Mouse (Mus musculus): ENCODE results near the gene Prom1. TPM values are rescaled to one million over a fixed set of nuclear protein-coding genes. Genes with fewer than 3 reads are reported as not detected.

Prom1 gene
- polyA plus RNA-seq, 1 experiment = 3.5 TPM

- H3K4me3 ChIP-seq (ENCODE audit: insufficient read depth, low read length) = no peak overlapping the region
- TF ChIP-seq CTCF (IDR thresholded peaks at IDR 0.05; ENCODE audit: borderline replicate concordance, insufficient read depth, low read length) (no peak), POLR2A (IDR thresholded peaks at IDR 0.05; ENCODE audit: low read depth, low read length) (no peak)
- no peaks in the 10 kb centered on the region for H3K4me1 ChIP-seq (ENCODE audit: control insufficient read depth, insufficient read depth, low read length)
- H3K27ac ChIP-seq (ENCODE audit: insufficient read depth, low read length) = no peak overlapping the region
Measured at GRCm38 (mm10) chr5:44108125-44108524, 6.3 kb upstream of the Prom1 start.

- Histone ChIP-seq H3K4me3 (ENCODE audit: insufficient read depth, low read length) (no peak overlapping the region), H3K4me1 (ENCODE audit: control insufficient read depth, insufficient read depth, low read length) (no peaks in the 10 kb centered on the region), H3K27ac (ENCODE audit: insufficient read depth, low read length) (no peak overlapping the region)
- no peak for TF ChIP-seq POLR2A (IDR thresholded peaks at IDR 0.05; ENCODE audit: low read depth, low read length)
- TF ChIP-seq CTCF (IDR thresholded peaks at IDR 0.05; ENCODE audit: borderline replicate concordance, insufficient read depth, low read length) = no peak
Measured at GRCm38 (mm10) chr5:44105192-44105591, 3.4 kb upstream of the Prom1 start.

GRCm38 (mm10) chr5:44104686-44105085 is 2.9 kb upstream of the Prom1 start:
- H3K4me3 ChIP-seq (ENCODE audit: insufficient read depth, low read length) = no peak overlapping the region
- TF ChIP-seq POLR2A (IDR thresholded peaks at IDR 0.05; ENCODE audit: low read depth, low read length) (no peak), CTCF (IDR thresholded peaks at IDR 0.05; ENCODE audit: borderline replicate concordance, insufficient read depth, low read length) (no peak)
- H3K27ac ChIP-seq (ENCODE audit: insufficient read depth, low read length) = no peak overlapping the region
- H3K4me1 ChIP-seq (ENCODE audit: control insufficient read depth, insufficient read depth, low read length) = no peaks in the 10 kb centered on the region

- Histone ChIP-seq H3K4me3 (ENCODE audit: insufficient read depth, low read length) (no peak overlapping the region), H3K4me1 (ENCODE audit: control insufficient read depth, insufficient read depth, low read length) (no peaks in the 10 kb centered on the region), H3K27ac (ENCODE audit: insufficient read depth, low read length) (no peak overlapping the region)
- TF ChIP-seq POLR2A (IDR thresholded peaks at IDR 0.05; ENCODE audit: low read depth, low read length) (no peak), CTCF (IDR thresholded peaks at IDR 0.05; ENCODE audit: borderline replicate concordance, insufficient read depth, low read length) (no peak)
Measured at GRCm38 (mm10) chr5:44104120-44104519, 2.3 kb upstream of the Prom1 start.

- no peak overlapping the region for H3K27ac ChIP-seq (ENCODE audit: insufficient read depth, low read length)
- TF ChIP-seq CTCF (IDR thresholded peaks at IDR 0.05; ENCODE audit: borderline replicate concordance, insufficient read depth, low read length) (no peak), POLR2A (IDR thresholded peaks at IDR 0.05; ENCODE audit: low read depth, low read length) (no peak)
- no peak overlapping the region for H3K4me3 ChIP-seq (ENCODE audit: insufficient read depth, low read length)
- no peaks in the 10 kb centered on the region for H3K4me1 ChIP-seq (ENCODE audit: control insufficient read depth, insufficient read depth, low read length)
Measured at GRCm38 (mm10) chr5:44103121-44103520, 1.3 kb upstream of the Prom1 start.

GRCm38 (mm10) chr5:44100544-44101230 is 1.1 kb downstream of the Prom1 start:
- Histone ChIP-seq H3K27ac (ENCODE audit: insufficient read depth, low read length) (no peak overlapping the region), H3K4me1 (ENCODE audit: control insufficient read depth, insufficient read depth, low read length) (no peaks in the 10 kb centered on the region), H3K4me3 (ENCODE audit: insufficient read depth, low read length) (peak overlapping the region; percentile 49)
- no peak for TF ChIP-seq CTCF (IDR thresholded peaks at IDR 0.05; ENCODE audit: borderline replicate concordance, insufficient read depth, low read length)
- TF ChIP-seq POLR2A (IDR thresholded peaks at IDR 0.05; ENCODE audit: low read depth, low read length) = no peak

GRCm38 (mm10) chr5:44100187-44100543 is 1.7 kb downstream of the Prom1 start:
- Histone ChIP-seq H3K4me3 (ENCODE audit: insufficient read depth, low read length) (peak overlapping the region; percentile 49), H3K4me1 (ENCODE audit: control insufficient read depth, insufficient read depth, low read length) (no peaks in the 10 kb centered on the region)
- no peak for TF ChIP-seq CTCF (IDR thresholded peaks at IDR 0.05; ENCODE audit: borderline replicate concordance, insufficient read depth, low read length)

GRCm38 (mm10) chr5:44096996-44097395 is 4.8 kb downstream of the Prom1 start:
- Histone ChIP-seq H3K4me1 (ENCODE audit: control insufficient read depth, insufficient read depth, low read length) (no peaks in the 10 kb centered on the region), H3K4me3 (ENCODE audit: insufficient read depth, low read length) (no peak overlapping the region), H3K27ac (ENCODE audit: insufficient read depth, low read length) (no peak overlapping the region)
- no peak for TF ChIP-seq CTCF (IDR thresholded peaks at IDR 0.05; ENCODE audit: borderline replicate concordance, insufficient read depth, low read length)
- TF ChIP-seq POLR2A (IDR thresholded peaks at IDR 0.05; ENCODE audit: low read depth, low read length) = no peak

More at GRCm38 (mm10) chr5:44100187-44100543, 1.7 kb downstream of the Prom1 start:
- no peak overlapping the region for H3K27ac ChIP-seq (ENCODE audit: insufficient read depth, low read length)

GRCm38 (mm10) chr5:44096106-44096505 is 5.7 kb downstream of the Prom1 start:
- Histone ChIP-seq H3K27ac (ENCODE audit: insufficient read depth, low read length) (no peak overlapping the region), H3K4me3 (ENCODE audit: insufficient read depth, low read length) (no peak overlapping the region), H3K4me1 (ENCODE audit: control insufficient read depth, insufficient read depth, low read length) (no peaks in the 10 kb centered on the region)
- TF ChIP-seq CTCF (IDR thresholded peaks at IDR 0.05; ENCODE audit: borderline replicate concordance, insufficient read depth, low read length) (no peak), POLR2A (IDR thresholded peaks at IDR 0.05; ENCODE audit: low read depth, low read length) (no peak)

GRCm38 (mm10) chr5:44095697-44096096 is 6.1 kb downstream of the Prom1 start:
- Histone ChIP-seq H3K4me3 (ENCODE audit: insufficient read depth, low read length) (no peak overlapping the region), H3K4me1 (ENCODE audit: control insufficient read depth, insufficient read depth, low read length) (no peaks in the 10 kb centered on the region), H3K27ac (ENCODE audit: insufficient read depth, low read length) (no peak overlapping the region)
- TF ChIP-seq CTCF (IDR thresholded peaks at IDR 0.05; ENCODE audit: borderline replicate concordance, insufficient read depth, low read length) = no peak
- TF ChIP-seq POLR2A (IDR thresholded peaks at IDR 0.05; ENCODE audit: low read depth, low read length) = no peak
